In the genomic region with DNA sequence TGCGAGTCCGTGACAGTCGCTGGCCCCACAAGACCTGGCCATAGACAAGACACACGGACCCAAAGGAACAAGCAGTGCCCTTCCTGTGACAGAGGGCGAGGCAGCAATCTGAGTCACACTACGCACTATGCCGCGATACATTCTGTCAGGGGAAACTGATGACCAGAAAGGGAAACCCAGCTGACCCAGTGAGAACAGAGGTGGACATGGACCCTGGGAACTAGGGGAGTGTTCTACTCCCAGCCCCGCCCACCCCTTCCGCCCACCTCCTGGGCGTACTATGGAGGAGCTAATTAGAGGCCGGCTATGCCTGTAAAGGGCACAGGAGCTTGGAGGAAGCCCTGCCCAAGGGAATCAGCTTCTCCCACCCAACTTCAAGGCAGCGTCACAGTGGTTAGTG, we compare ENCODE assay signal across 10 mouse cellular contexts. TPM values are rescaled to one million over a fixed set of nuclear protein-coding genes. Genes with fewer than 3 reads are reported as not detected.
DNase-seq lines count a peak whose midpoint lies in the region; ATAC-seq and TF ChIP-seq lines count a peak whose summit lies in the region.
"Had no signal": no experiment of that assay in that cellular context is flagged by ENCODE, and none has a peak within 500 bp of the region (broad histone marks: within the 10 kb centered on the region; RNA-seq: fewer than 3 reads in every experiment).

No protein-coding gene starts in this region.

- H3K27ac ChIP-seq in hindbrain, embryonic 11.5 days (ENCODE audit: low read depth, low read length): no peak overlapping the region
- no peak overlapping the region for H3K27ac ChIP-seq in hindbrain, postnatal 0 days
- no peak overlapping the region for H3K27ac ChIP-seq in embryonic facial prominence, embryonic 14.5 days (replicated peaks; ENCODE audit: low read depth, low read length)

- no peak for ATAC-seq in hindbrain, embryonic 11.5 days (ENCODE audit: low FRiP score)
- ATAC-seq in hindbrain, postnatal 0 days: no peak
- peak; percentile 24 for ATAC-seq in embryonic facial prominence, embryonic 14.5 days (ENCODE audit: low read depth)
- no peak for ATAC-seq in erythroid progenitor cell, adult 5-6 weeks (replicated peaks; ENCODE audit: low FRiP score, poor library complexity, severe bottlenecking)

- H3K27me3 ChIP-seq in hindbrain, embryonic 11.5 days (ENCODE audit: control insufficient read depth, insufficient read depth, low read length): no peaks in the 10 kb centered on the region
- peaks cover 6% of the 10 kb centered on the region; the same call in 1 of the 2 replicates for H3K27me3 ChIP-seq in hindbrain, postnatal 0 days (ENCODE audit: insufficient read depth, low read length)
- H3K27me3 ChIP-seq in embryonic facial prominence, embryonic 14.5 days (replicated peaks; ENCODE audit: control insufficient read depth, insufficient read depth, low read length): no peaks in the 10 kb centered on the region
- no peaks in the 10 kb centered on the region for H3K27me3 ChIP-seq in myocyte (ENCODE audit: control insufficient read depth, insufficient read depth, insufficient read length)
- H3K27me3 ChIP-seq: Patski had no signal

- no peak for TF ChIP-seq CTCF in hindbrain, postnatal 0 days (IDR thresholded peaks at IDR 0.05; ENCODE audit: low read depth)

- peak; percentile 37 for TF ChIP-seq POLR2A in myocyte (IDR thresholded peaks at IDR 0.05; ENCODE audit: insufficient read length, low read depth)

- no peaks in the 10 kb centered on the region for H3K9me3 ChIP-seq in hindbrain, embryonic 11.5 days (ENCODE audit: control insufficient read depth, low read length)
- H3K9me3 ChIP-seq in hindbrain, postnatal 0 days (ENCODE audit: low read length): no peaks in the 10 kb centered on the region
- no peaks in the 10 kb centered on the region for H3K9me3 ChIP-seq in embryonic facial prominence, embryonic 14.5 days (ENCODE audit: control insufficient read depth, low read length)

- 4% methylated on average over 13 of the region's 13 CpGs for WGBS in hindbrain, embryonic 11.5 days
- WGBS in hindbrain, postnatal 0 days: 13% methylated on average over 13 of the region's 13 CpGs
- 19% methylated on average over 13 of the region's 13 CpGs for WGBS in embryonic facial prominence, embryonic 14.5 days

- H3K79me2 ChIP-seq in myocyte (ENCODE audit: control insufficient read depth, insufficient read depth): no peaks in the 10 kb centered on the region

- H3K4me3 ChIP-seq in hindbrain, embryonic 11.5 days (ENCODE audit: low read depth, low read length): no peak overlapping the region
- H3K4me3 ChIP-seq in hindbrain, postnatal 0 days (ENCODE audit: low read length): no peak overlapping the region
- H3K4me3 ChIP-seq in embryonic facial prominence, embryonic 14.5 days (ENCODE audit: low read depth, low read length): no peak overlapping the region
- peak overlapping the region; percentile 7 for H3K4me3 ChIP-seq in myocyte

- no peak overlapping the region for H3K4me2 ChIP-seq in hindbrain, embryonic 11.5 days (replicated peaks; ENCODE audit: low read depth, low read length)
- H3K4me2 ChIP-seq in hindbrain, postnatal 0 days (ENCODE audit: low read depth, low read length): no peak overlapping the region
- peak overlapping the region; percentile 28; the same call in 1 of the 2 replicates for H3K4me2 ChIP-seq in embryonic facial prominence, embryonic 14.5 days (ENCODE audit: low read depth, low read length)
- peak overlapping the region; percentile 83 for H3K4me2 ChIP-seq in myocyte (ENCODE audit: low read depth)

- peak; percentile 30 for DNase-seq in hindbrain, embryonic 11.5 days (ENCODE audit: low spot score)
- no peak for DNase-seq in hindbrain, postnatal 0 days (ENCODE audit: low spot score)
- peak; percentile 60 for DNase-seq in ZHBTc4 (ENCODE audit: low read depth, low spot score)
- DNase-seq in embryonic facial prominence, embryonic 14.5 days (ENCODE audit: low spot score): peak; percentile 41
- DNase-seq in cerebellum, postnatal 14 days: no peak
- DNase-seq in cerebellum, adult 18-20 months: no peak
- DNase-seq: kidney, adult 2 months had no signal

- H3K9ac ChIP-seq in hindbrain, embryonic 11.5 days (ENCODE audit: low read depth, low read length): no peak overlapping the region
- H3K9ac ChIP-seq in hindbrain, postnatal 0 days (replicated peaks; ENCODE audit: low read length): no peak overlapping the region
- H3K9ac ChIP-seq in embryonic facial prominence, embryonic 14.5 days (ENCODE audit: low read depth, low read length): no peak overlapping the region

- H3K36me3 ChIP-seq in hindbrain, embryonic 11.5 days (ENCODE audit: control insufficient read depth, insufficient read depth, low read length): no peaks in the 10 kb centered on the region
- no peaks in the 10 kb centered on the region for H3K36me3 ChIP-seq in hindbrain, postnatal 0 days (ENCODE audit: insufficient read depth, low read length)
- no peaks in the 10 kb centered on the region for H3K36me3 ChIP-seq in embryonic facial prominence, embryonic 14.5 days (ENCODE audit: control insufficient read depth, insufficient read depth, low read length)
- no peaks in the 10 kb centered on the region for H3K36me3 ChIP-seq in myocyte (ENCODE audit: control insufficient read depth, insufficient read depth)

- no peak overlapping the region for H3ac ChIP-seq in myocyte (ENCODE audit: control insufficient read depth, insufficient read length)

- peaks cover 4% of the 10 kb centered on the region; the same call in 1 of the 2 replicates for H3K4me1 ChIP-seq in hindbrain, embryonic 11.5 days (replicated peaks; ENCODE audit: control insufficient read depth, insufficient read depth, low read length)
- no peaks in the 10 kb centered on the region for H3K4me1 ChIP-seq in hindbrain, postnatal 0 days (ENCODE audit: insufficient read depth, low read length)
- peaks cover 14% of the 10 kb centered on the region; the same call in 1 of the 2 replicates for H3K4me1 ChIP-seq in embryonic facial prominence, embryonic 14.5 days (ENCODE audit: control insufficient read depth, insufficient read depth, low read length)

TF ChIP-seq in myocyte, 11 proteins besides CTCF, POLR2A, EP300 and RAD21:
- TF ChIP-seq REST (IDR thresholded peaks at IDR 0.05; ENCODE audit: insufficient read depth, insufficient read length): no peak

RNA-seq across cellular contexts. Expression of a gene that starts 19.9 kb away (rescaled TPM):
- 20.3 and 23.8 TPM in 2 replicates for polyA plus RNA-seq in hindbrain, embryonic 11.5 days (2014; fragmentation: Nextera tagmentation; extraction: Ambion mirVana)
- total RNA-seq in hindbrain, postnatal 0 days (2014; rRNA removed): 22.6 and 36.6 TPM in 2 replicates
- 62.9 and 63.3 TPM in 2 replicates for polyA plus RNA-seq in hindbrain, postnatal 0 days (2015; fragmentation: Nextera tagmentation; extraction: Ambion mirVana)
- polyA plus RNA-seq in embryonic facial prominence, embryonic 14.5 days (2014; fragmentation: Nextera tagmentation; extraction: Ambion mirVana): 25.8 and 26.4 TPM in 2 replicates
- polyA plus RNA-seq in myocyte (2012; fragmentation: generic; extraction: Trizol): 2.9 TPM
- 9.4 TPM in 1 of 2 replicates, not detected in the other for total RNA-seq in erythroid progenitor cell, adult 5-6 weeks (2015; ENCODE audit: low replicate concordance)
- not detected in 2 replicates for total RNA-seq in erythroid progenitor cell, adult 5-6 weeks (2017; ENCODE audit: low replicate concordance)

Comparison
In these comparisons a context has a peak if more than half of its experiments do, and no peak if none do; other contexts are left out.
1. DNase-seq: peak in hindbrain, embryonic 11.5 days (single experiment), ZHBTc4 (single experiment) and embryonic facial prominence, embryonic 14.5 days (single experiment); none in hindbrain, postnatal 0 days (single experiment), cerebellum, postnatal 14 days (0 of 2) and cerebellum, adult 18-20 months (0 of 2).
2. H3K4me2 ChIP-seq: peak in embryonic facial prominence, embryonic 14.5 days (single experiment) and myocyte (single experiment); none in hindbrain, embryonic 11.5 days (single experiment) and hindbrain, postnatal 0 days (single experiment).